Mouse (Mus musculus): ENCODE results near the gene B3gnt6. TPM values are rescaled to one million over a fixed set of nuclear protein-coding genes. Genes with fewer than 3 reads are reported as not detected.

B3gnt6 gene
- total and polyA plus RNA-seq, 2 experiments from 2014 or later, result 1.3 to 2.0 TPM

DNA sequence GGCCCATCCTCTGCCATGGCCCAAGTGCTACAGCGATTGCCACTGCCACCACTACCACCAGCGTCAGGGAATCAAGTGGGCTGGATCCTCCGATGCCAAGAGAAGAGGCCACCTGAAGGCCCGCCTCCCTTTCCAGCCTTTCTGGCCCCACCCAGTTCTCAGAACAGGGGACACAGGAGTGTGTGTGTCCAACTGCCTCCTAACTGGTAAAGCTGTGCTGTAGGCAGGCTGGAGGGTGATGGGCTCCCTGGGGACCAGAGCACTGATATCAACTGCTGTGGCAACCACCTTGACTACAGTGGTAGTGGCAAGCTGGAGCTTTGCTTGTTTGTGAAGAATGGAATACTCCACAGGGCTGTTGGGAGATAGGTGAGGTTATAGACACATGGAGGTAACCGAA lies 53.9 kb downstream of the B3gnt6 start, which contains the start of gene Omp:
TSS of gene Omp (minus strand) at position 101 of the 400 bp plus-strand sequence.
- H3K36me3 ChIP-seq (ENCODE audit: insufficient read depth, low read length), result peaks cover 6% of the 10 kb centered on the region; the same call in 1 of the 2 replicates
- H3K27me3 ChIP-seq (ENCODE audit: insufficient read depth, low read length), result no peaks in the 10 kb centered on the region
- DNase-seq (ENCODE audit: low spot score) (no peak), ATAC-seq (ENCODE audit: low FRiP score) (no peak)
- H3K9me3 ChIP-seq (ENCODE audit: low read length), result no peaks in the 10 kb centered on the region
- no peak within 1 kb of the TSS for H3K27ac ChIP-seq (ENCODE audit: low read depth, low read length)
- no peak within 1 kb of the TSS for H3K4me3 ChIP-seq (ENCODE audit: low read depth, low read length)
- WGBS, result 91% methylated on average over 5 of the region's 5 CpGs
- H3K9ac ChIP-seq (replicated peaks; ENCODE audit: low read length, poor library complexity, severe bottlenecking), result 0 out of 2 replicates have a peak within 1 kb of the TSS, but pooled peaks have one; percentile 8
- no peaks in the 10 kb centered on the region for H3K4me1 ChIP-seq (ENCODE audit: insufficient read depth, low read length)
- TF ChIP-seq CTCF (IDR thresholded peaks at IDR 0.05), result no peak
- no peak within 1 kb of the TSS for H3K4me2 ChIP-seq (ENCODE audit: low read depth, low read length, poor library complexity, severe bottlenecking)

DNA sequence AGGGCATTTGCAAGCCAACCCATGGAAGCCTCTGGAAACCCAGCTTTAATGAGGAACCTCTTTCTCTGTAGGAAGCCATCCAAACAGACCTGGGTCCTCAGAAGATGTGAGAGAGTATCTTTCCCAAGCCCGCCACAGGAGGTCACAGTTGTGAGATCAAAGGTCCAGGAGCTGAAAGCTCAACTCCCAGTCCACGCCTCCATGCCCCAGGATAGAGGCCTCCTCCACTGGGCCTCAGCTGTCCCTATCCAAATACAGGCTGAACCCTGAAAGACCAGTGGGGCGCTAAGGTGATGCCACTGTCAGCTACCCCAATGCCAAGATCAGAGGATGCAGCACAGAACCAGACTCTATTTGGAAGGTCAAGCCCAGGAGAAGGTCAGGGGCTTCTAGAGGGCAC lies 56.6 kb downstream of the B3gnt6 start:
- no peak for TF ChIP-seq CTCF (IDR thresholded peaks at IDR 0.05)
- 62% methylated on average over 3 of the region's 3 CpGs for WGBS

More for the DNA sequence above, 56.6 kb downstream of the B3gnt6 start:
- H3K27me3 ChIP-seq (ENCODE audit: insufficient read depth, low read length), result no peaks in the 10 kb centered on the region
- no peaks in the 10 kb centered on the region for H3K4me1 ChIP-seq (ENCODE audit: insufficient read depth, low read length)
- ATAC-seq (ENCODE audit: low FRiP score), result no peak
- no peak overlapping the region for H3K4me2 ChIP-seq (ENCODE audit: low read depth, low read length, poor library complexity, severe bottlenecking)
- no peak overlapping the region for H3K27ac ChIP-seq (ENCODE audit: low read depth, low read length)
- no peaks in the 10 kb centered on the region for H3K9me3 ChIP-seq (ENCODE audit: low read length)
- no peak overlapping the region for H3K9ac ChIP-seq (replicated peaks; ENCODE audit: low read length, poor library complexity, severe bottlenecking)
- H3K4me3 ChIP-seq (ENCODE audit: low read depth, low read length), result no peak overlapping the region
- H3K36me3 ChIP-seq (ENCODE audit: insufficient read depth, low read length), result peaks cover 6% of the 10 kb centered on the region; the same call in 1 of the 2 replicates
- DNase-seq (ENCODE audit: low spot score), result no peak

Other genes with a start within 250 kb of the B3gnt6 start
- 66.0 and 74.3 TPM in 2 replicates for gene Myo7a, start 80.0 kb downstream of the B3gnt6 start, total RNA-seq (2014; rRNA removed)
- 11.1 and 14.6 TPM in 2 replicates for gene Myo7a, start 80.0 kb downstream of the B3gnt6 start, polyA plus RNA-seq (2015; fragmentation: Nextera tagmentation; extraction: Ambion mirVana)
- 0.55 and 0.57 TPM in 2 replicates for gene Omp, start 54.0 kb downstream of the B3gnt6 start, total RNA-seq (2014; rRNA removed)
- gene Omp, start 54.0 kb downstream of the B3gnt6 start, polyA plus RNA-seq (2015; fragmentation: Nextera tagmentation; extraction: Ambion mirVana), result 0.22 and 0.46 TPM in 2 replicates
- 40.0 and 51.9 TPM in 2 replicates for gene Capn5, start 21.2 kb downstream of the B3gnt6 start, total RNA-seq (2014; rRNA removed)
- 20.7 and 20.9 TPM in 2 replicates for gene Capn5, start 21.2 kb downstream of the B3gnt6 start, polyA plus RNA-seq (2015; fragmentation: Nextera tagmentation; extraction: Ambion mirVana)
- gene Acer3, start 121.7 kb upstream of the B3gnt6 start, total RNA-seq (2014; rRNA removed), result 12.0 and 15.5 TPM in 2 replicates
- gene Acer3, start 121.7 kb upstream of the B3gnt6 start, polyA plus RNA-seq (2015; fragmentation: Nextera tagmentation; extraction: Ambion mirVana), result 19.4 and 19.8 TPM in 2 replicates
- gene Tsku, start 161.8 kb upstream of the B3gnt6 start, total RNA-seq (2014; rRNA removed), result 30.7 and 32.1 TPM in 2 replicates
- 6.1 and 7.0 TPM in 2 replicates for gene Tsku, start 161.8 kb upstream of the B3gnt6 start, polyA plus RNA-seq (2015; fragmentation: Nextera tagmentation; extraction: Ambion mirVana)
- gene Gucy2d, start 240.9 kb upstream of the B3gnt6 start, total RNA-seq (2014; rRNA removed), result 0.05 TPM in 1 of 2 replicates, not detected in the other
- 0.05 TPM in 1 of 2 replicates, not detected in the other for gene Gucy2d, start 240.9 kb upstream of the B3gnt6 start, polyA plus RNA-seq (2015; fragmentation: Nextera tagmentation; extraction: Ambion mirVana)

Data from midbrain, postnatal 0 days (tissue).